Mouse (Mus musculus): ENCODE measurements around the gene Tmem203.

Gene Tmem203

DNA sequence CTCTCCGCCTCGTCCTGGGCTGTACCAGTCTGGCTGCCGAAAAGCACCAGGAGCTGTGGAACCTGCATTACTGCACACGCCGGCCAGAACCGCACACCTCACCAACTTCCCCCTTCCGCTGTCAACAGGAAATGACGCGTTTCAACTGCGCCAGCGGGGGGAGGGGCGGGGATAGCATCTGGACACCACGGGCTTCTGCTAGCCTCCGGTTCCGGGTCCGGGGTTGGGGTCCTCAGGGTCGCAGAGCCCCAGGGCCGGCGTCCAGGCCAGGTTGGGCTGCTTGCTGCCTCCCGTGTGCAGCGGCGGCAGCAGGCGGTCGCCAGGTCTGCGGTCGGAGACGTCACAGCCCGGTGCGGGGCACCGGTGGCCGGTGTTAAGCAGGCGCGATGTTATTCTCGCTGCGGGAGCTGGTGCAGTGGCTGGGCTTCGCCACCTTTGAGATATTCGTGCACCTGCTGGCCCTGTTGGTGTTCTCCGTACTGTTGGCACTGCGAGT is at the start of gene Tmem203:
Tmem203 (plus strand) TSS at position 156 of the 496 bp plus-strand sequence.
- peak; percentile 89 to 95 for DNase-seq (ENCODE audit: inconsistent age in 2 of 2, low spot score in 1 of 2)

DNA sequence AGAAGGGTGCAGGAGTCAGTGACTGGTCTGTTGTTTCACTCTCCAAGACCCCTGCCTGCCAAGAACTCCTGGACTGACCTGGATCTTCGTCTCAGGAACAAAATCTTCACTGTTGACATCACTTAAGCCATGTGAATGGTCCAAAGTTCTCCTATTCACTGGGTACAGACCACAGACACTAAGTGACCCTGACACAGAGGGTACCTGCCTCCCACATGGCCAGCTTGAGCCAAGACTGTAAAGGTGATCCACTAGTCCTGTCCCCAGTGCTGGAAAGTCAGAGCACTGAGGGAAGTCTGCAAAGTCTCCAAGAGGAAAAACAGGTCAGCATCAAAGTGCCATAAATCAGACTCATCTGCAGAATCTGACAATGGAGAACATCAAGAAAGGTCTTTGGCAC is 47.6 kb upstream of the Tmem203 start:
- DNase-seq (ENCODE audit: inconsistent age in 2 of 2, low spot score in 1 of 2), result no peak

DNA sequence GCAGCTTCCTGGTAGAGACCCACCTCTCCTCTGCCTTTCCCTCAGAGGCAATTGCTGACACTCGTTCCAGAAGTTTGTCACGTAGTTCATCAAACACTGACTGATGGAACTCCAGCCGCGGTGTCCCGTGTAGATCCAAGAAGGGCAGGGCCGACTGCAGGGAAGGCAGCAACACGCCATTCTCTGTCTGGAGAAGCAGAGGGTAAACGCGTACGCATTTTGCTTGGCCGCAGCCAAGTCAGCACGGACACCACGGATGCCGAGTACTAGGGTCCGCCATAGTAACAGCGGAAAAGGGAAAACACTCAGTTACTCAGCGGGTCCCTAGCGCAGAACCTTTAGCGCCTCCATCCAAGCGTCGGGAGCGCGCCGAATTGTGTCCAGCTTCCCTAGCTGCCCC is 44.6 kb upstream of the Tmem203 start:
- no peak for DNase-seq (ENCODE audit: inconsistent age in 2 of 2, low spot score in 1 of 2)

DNA sequence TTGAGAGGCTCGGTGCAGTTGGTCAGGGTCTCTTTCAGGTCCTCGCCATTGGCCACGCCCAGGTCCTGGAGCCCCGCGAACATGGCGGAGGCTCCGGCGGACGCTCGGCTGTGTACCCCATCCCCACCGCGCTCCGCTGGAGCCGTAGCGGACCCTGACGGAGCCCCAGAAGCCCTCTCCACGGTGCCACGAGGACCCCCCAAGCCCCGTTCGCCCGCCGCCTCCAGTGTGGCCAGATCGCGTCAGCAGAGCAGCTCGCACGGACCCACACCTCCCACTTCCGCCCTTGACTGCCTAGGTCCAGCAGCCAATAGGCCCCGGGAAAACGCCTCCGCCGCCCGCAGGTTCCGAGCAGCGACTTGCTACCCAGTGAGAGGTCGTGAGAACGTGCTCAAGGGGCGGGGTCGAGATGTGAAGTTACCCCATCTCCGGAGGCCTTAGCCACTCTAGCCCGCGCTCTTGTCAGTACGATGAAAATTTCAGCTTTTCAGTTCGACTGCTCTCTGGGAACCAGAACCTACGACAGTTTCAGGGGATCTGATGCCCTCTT is 44.0 kb upstream of the Tmem203 start, which contains the start of gene Nelfb:
Nelfb (minus strand) TSS at position 369 of the 550 bp plus-strand sequence.
- peak; percentile 91 to 98 for DNase-seq (ENCODE audit: inconsistent age in 2 of 2, low spot score in 1 of 2)

DNA sequence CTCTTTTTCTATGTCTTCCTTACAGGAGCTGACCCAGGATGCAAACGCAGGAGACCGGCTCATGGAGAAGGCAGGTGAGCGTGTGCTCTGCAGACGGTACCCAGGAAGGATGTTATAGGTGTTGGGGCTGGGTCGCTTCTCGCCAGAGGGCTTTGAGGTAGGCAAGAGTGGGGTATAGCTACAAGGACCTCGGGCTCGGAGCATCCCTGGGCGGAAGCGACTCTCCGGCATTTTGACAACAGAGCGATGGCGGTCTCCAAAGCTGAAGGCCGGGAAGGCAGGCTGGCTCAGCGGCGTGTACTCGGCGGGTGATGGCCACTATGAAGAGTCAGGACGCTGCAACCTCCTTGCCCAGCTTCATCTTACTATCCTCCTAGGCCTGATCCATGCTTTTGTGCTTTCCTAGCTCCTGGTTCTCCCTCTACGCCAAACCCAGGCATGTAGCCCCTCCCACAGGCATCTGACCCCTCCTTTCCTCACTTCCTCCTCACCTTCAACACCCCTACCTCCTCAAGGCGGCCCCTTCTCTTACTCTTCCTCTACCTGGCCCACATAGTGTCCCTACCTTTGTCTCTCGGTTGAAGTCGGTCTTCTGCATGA is 41.9 kb upstream of the Tmem203 start:
- DNase-seq (ENCODE audit: inconsistent age in 2 of 2, low spot score in 1 of 2), result no peak

DNA sequence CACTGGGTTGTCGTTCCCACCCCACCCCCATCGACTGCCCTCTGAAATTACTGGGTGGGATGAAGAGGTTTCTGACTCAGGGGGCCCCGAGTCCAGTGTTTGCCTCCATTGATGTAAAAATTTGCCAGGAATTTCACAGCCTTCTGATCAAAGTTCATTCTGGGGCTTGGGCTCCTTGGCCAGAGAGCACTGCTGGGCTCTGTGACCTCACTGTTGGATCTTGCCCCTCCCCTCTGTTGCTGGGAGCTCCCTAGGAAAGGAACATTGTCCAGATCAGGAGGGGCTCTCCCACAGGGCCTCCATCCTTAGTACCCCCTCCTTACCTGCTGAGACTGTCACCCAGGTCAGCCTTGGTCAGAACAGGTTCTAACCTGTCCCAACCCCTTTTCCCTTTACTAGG is 40.8 kb upstream of the Tmem203 start, which contains the start of gene Stpg3:
Stpg3 (minus strand) TSS at position 194 of the 400 bp plus-strand sequence.
- no peak for DNase-seq (ENCODE audit: inconsistent age in 2 of 2, low spot score in 1 of 2)

DNA sequence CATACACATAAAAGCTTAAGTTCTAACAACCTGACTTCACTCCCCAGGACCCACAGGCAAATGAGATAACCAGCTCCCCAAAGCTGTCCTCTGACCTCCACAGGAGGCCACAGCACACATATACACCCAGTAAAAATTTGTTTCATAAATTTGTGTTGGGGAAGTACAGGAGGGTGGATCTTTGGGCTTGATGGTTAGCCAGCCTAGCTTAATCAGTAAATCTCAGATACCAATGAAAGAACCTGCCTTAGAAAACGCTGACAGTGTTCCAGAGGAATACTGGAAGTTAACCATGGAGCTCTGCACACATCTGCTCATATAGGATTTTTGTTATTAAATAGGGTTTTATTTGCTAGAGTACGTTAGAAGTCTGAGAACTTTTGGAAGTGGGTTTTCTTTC is 37.6 kb upstream of the Tmem203 start:
- DNase-seq (ENCODE audit: inconsistent age in 2 of 2, low spot score in 1 of 2), result no peak

GRCm38 (mm10) chr2:25218445-25218844 is 36.8 kb upstream of the Tmem203 start, which contains the start of gene Fam166a:
Gene Fam166a, plus strand, starts transcription at chr2:25218745.
- no peak for DNase-seq (ENCODE audit: inconsistent age in 2 of 2, low spot score in 1 of 2)

GRCm38 (mm10) chr2:25221331-25221772 is 33.9 kb upstream of the Tmem203 start:
- no peak for DNase-seq (ENCODE audit: inconsistent age in 2 of 2, low spot score in 1 of 2)

DNA sequence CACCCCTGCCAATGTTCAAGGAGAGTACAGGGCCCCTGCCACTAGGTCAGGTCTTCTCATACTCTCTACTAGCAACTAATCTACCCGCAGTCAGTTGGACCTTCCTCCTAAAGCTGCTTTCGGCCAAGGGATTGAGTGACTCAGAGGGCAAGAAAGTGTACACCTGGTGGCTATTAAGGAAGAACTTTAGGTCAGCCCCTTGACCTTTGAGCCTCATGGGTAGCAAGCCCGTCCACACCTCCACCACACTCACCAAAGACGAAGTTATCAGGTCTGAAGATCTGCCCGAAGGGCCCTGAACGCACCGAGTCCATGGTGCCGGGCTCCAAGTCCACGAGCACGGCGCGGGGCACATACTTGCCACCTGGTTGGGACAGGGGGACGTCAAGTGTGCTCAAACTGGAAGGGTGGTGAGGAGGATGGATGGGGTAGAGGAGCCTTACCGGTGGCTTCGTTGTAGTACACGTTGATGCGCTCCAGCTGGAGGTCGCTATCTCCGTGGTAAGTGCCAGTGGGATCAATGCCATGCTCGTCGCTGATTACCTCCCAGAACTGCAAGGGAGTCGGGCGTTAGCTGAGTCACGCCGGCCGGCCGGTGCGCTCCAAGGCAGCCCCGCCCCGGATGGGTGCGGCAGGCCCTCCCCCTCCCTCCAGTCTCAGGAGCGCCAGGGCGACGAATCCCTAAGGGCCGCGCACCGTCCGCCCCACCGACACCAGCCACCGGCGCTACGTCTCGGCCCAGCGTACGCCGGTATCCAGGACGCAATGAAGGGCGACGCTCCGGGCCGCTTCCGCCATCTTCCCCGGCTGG is 31.4 kb upstream of the Tmem203 start:
- DNase-seq (ENCODE audit: inconsistent age in 2 of 2, low spot score in 1 of 2), result peak; percentile 94 to 97

- no peak for DNase-seq (ENCODE audit: inconsistent age in 2 of 2, low spot score in 1 of 2)
These were observed 30.8 kb upstream of the Tmem203 start, which contains the start of gene Tubb4b for GRCm38 (mm10) chr2:25224492-25224765. Gene Tubb4b, minus strand, starts transcription at chr2:25224702.

GRCm38 (mm10) chr2:25224766-25225752 is 30.2 kb upstream of the Tmem203 start:
- peak; percentile 99 for DNase-seq (ENCODE audit: inconsistent age in 2 of 2, low spot score in 1 of 2)

- DNase-seq (ENCODE audit: inconsistent age in 2 of 2, low spot score in 1 of 2), result peak in 1 of 2 experiments; percentile 51
These were observed 29.3 kb upstream of the Tmem203 start for GRCm38 (mm10) chr2:25225811-25226379.

DNA sequence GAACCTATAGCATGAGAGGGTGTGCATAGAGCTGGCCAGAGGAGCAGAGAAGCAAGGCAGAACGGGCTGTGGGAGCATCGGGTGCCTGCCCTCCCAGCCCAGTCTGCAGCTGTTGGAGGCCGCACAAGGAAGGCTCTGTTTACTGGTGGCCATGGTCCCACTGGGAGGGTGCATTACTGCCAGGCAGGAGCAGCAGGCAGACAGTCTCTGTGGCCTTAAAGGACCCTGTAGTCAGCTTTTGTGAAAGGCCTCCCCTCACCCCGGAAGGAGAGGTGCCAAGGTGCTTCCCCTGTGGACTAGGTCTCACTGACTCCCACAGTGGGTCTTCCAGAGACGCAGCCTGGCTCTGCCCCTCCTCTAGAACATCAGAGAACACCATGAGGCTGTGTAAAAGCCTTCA is 28.4 kb upstream of the Tmem203 start:
- DNase-seq (ENCODE audit: inconsistent age in 2 of 2, low spot score in 1 of 2), result peak in 1 of 2 experiments; percentile 48

GRCm38 (mm10) chr2:25227406-25227805 is 27.8 kb upstream of the Tmem203 start:
- DNase-seq (ENCODE audit: inconsistent age in 2 of 2, low spot score in 1 of 2), result no peak

- peak; percentile 89 to 96 for DNase-seq (ENCODE audit: inconsistent age in 2 of 2, low spot score in 1 of 2)
These were observed 26.8 kb upstream of the Tmem203 start for GRCm38 (mm10) chr2:25228431-25228889.

DNA sequence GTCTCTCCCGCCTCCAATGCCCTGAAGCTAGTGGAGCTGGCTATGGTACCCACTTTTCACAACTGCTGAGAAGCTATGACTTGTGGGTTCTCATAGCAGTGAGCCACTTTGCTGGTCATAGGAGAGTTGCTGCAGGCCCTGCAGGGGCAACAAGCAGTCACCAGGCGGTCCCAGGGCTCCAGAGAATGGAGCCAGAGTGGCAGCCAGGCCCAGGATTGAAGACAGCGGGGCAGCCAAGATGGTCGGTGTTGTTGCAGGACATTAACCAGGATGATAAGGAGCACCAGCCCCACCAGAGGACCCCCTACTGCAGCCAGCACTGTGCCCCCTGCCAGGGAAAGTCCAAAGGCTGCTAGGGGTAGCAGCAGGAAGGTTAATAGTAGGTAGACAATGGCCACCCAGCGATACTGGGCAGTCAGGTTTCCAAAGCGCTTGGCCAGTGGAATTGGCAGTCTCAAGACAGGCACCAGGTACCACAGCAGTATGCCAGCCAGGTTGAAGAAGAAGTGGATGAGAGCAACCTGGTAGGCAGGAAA is 26.2 kb upstream of the Tmem203 start:
- peak in 1 of 2 experiments; percentile 47 for DNase-seq (ENCODE audit: inconsistent age in 2 of 2, low spot score in 1 of 2)

- no peak for DNase-seq (ENCODE audit: inconsistent age in 2 of 2, low spot score in 1 of 2)
These were observed 25.7 kb upstream of the Tmem203 start for GRCm38 (mm10) chr2:25229582-25229981.

DNA sequence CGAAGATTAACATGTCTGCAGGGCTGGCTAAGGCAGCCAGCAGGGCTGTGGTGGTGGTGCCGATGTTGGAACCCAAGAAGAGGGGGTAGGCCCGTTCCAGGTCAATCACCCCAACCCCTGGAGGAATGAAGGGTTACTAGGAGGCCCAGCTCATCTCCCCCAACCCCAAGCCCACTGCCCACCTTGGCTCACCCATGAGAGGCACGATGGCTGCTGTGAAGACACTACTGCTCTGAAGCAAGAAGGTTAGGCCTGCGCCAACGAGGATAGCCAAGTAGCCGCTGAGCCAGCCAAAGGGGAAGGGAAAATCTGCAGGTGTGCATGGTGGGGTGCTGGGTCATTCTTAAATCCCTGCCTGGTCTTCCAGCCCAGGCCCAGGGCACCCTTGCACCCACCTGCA is 24.7 kb upstream of the Tmem203 start:
- DNase-seq (ENCODE audit: inconsistent age in 2 of 2, low spot score in 1 of 2), result no peak

DNA sequence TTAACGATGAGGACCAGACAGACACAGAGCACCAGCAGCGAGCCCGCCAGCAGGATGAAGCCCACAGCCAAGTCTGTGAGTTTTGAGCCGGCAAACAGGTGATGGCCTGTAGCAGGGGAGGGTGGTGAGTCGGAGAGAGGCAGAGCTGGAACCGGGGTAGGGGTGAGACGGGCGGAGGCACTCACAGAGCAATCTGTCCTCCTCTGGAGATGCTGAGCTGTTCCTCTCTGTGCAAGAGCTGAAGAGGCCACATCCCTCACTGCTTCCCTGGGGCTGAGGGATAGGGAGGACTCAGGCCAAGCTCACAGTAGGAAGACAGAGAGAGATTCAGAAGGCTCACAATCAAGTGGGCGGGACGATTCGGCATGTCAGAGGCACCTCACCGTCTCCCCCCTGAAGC is 24.2 kb upstream of the Tmem203 start:
- DNase-seq (ENCODE audit: inconsistent age in 2 of 2, low spot score in 1 of 2), result no peak

Measured in adrenal gland, adult (tissue).